Mouse (Mus musculus): ENCODE results near the gene Sec14l5.
A peak's percentile ranks its signal among the peaks of the same experiment; 100 is the strongest.

Sec14l5 gene

GRCm38 (mm10) chr16:5153299-5154026, 6.6 kb downstream of the Sec14l5 start:
- no peak for DNase-seq (ENCODE audit: low read depth, low spot score)

GRCm38 (mm10) chr16:5155014-5155413, 8.1 kb downstream of the Sec14l5 start:
- no peak for DNase-seq (ENCODE audit: low read depth, low spot score)

DNA sequence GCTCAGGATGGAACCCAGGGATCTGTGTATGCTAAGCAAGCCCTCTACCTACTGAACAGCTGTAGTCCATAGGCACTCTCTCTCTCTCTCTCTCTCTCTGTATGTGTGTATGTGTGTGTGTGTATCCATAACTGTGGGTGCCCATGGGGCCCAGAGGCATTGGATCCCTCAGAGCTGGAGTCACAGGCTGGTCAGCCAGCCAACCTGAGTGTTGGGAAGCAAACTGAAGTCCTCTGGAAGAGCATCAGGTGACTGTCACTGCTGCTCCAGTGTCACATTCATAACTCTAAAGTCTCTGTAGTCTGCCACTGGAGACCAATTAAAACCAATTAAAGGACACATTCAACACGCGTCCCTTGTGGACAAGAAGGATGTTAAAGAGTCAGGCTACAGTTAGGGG, 9.6 kb downstream of the Sec14l5 start:
- no peak for DNase-seq (ENCODE audit: low read depth, low spot score)

- DNase-seq (ENCODE audit: low read depth, low spot score): no peak
These were observed 10.2 kb downstream of the Sec14l5 start for GRCm38 (mm10) chr16:5157113-5157512.

DNA sequence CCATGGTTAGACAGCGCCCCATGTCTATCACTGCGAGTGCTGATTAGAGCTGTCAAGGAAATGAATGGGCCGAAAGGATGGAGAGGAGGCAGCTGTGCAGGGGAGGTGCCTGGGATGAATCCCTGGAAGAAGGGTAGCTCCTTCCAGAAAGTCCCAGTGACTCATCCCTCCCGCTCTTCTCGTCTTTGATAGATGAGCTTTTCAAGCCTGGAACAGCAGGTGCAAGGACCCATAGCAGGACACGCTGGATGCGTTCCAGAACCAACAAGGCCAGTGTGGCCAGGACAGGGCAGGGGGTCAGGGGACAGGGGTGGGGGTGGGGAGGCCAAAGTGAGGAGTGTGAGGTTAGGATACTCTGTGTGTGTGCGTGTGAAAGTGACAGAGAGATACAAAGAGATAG, 12.3 kb downstream of the Sec14l5 start:
- DNase-seq (ENCODE audit: low read depth, low spot score): no peak

GRCm38 (mm10) chr16:5164327-5164726, 17.4 kb downstream of the Sec14l5 start:
- no peak for DNase-seq (ENCODE audit: low read depth, low spot score)

GRCm38 (mm10) chr16:5168038-5168437, 21.1 kb downstream of the Sec14l5 start:
- DNase-seq (ENCODE audit: low read depth, low spot score): no peak

DNA sequence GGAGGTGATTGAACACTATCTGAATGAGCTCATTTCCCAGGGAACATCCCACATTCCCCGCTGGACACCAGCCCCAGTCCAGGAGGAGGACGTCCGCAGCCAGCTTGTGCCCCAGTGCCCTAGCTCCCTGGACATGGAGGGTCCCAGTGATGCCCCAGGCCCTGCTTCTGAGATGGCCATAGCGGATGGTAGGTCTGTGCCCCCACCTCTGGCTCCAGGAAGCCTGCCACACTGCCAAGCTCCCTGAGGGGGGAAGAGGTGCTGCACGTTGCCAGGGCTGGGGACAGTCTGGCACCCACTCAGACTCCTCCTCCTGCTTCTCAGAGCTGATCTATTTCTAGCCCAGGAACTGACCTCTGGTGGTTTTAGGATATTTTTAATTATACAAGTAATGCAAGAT, 21.9 kb downstream of the Sec14l5 start:
- DNase-seq (ENCODE audit: low read depth, low spot score): no peak

GRCm38 (mm10) chr16:5172636-5173035, 25.7 kb downstream of the Sec14l5 start:
- no peak for DNase-seq (ENCODE audit: low read depth, low spot score)

GRCm38 (mm10) chr16:5183310-5183975, 36.5 kb downstream of the Sec14l5 start:
- no peak for DNase-seq (ENCODE audit: low read depth, low spot score)

DNA sequence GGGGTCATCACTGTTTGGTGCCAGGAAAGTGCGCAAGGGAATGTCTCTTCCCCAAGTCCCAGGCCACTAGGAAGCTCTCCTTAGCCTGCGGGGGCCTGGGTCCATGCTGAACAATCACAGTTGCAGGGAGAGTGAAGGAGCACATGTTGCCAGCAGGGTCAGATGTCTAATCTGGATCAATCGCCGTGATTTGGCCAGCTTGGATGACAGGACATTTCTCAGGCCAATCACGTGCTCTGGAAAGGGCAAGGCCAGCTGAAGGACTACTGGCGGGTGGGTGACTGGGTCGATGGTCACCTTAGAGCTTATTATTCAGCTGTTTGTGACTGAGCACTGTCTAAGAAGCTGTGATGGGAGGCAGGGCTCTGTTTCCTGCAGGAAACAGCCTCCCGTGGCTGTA, 37.2 kb downstream of the Sec14l5 start:
- DNase-seq (ENCODE audit: low read depth, low spot score): no peak

GRCm38 (mm10) chr16:5184956-5185355, 38.0 kb downstream of the Sec14l5 start:
- DNase-seq (ENCODE audit: low read depth, low spot score): no peak

DNA sequence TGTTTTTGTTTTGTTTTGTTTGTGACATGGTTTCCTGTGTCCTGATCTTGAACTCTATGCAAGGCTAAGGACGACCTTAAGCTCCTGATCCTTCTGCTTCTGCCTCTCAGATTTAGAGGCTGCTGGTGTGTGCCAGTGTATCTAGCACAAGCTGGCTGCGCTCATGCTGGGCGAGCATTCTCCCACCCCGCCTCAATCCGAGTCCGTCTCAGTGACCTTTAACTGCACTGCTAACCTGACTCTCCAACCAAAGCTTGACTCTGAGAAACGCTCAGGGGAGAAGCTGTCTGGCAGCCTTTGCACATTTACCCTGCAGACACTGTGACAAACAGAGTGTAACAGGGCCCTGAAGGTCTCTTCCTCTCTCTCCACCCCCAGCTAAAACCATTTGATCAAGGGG, 38.8 kb downstream of the Sec14l5 start:
- DNase-seq (ENCODE audit: low read depth, low spot score): no peak

DNA sequence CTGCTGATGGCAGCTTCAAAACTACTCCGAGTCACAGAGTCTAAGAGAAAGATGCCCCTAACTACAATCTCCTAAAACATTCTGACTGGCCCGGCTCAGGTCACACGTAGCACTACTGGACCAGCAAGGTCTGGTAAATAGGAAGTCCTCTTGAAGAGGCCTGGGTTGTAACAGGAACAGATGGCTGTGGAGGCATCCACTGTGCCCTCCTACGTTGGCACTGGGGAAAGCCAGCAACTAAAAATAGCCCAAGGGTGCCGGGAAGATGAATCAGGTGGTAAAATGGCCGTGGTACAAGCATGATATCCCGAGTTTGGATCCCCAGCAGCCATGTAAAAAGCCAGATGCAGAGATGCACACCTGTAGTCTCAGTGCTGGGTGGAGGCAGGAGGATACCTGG, 39.3 kb downstream of the Sec14l5 start:
- DNase-seq (ENCODE audit: low read depth, low spot score): no peak

DNA sequence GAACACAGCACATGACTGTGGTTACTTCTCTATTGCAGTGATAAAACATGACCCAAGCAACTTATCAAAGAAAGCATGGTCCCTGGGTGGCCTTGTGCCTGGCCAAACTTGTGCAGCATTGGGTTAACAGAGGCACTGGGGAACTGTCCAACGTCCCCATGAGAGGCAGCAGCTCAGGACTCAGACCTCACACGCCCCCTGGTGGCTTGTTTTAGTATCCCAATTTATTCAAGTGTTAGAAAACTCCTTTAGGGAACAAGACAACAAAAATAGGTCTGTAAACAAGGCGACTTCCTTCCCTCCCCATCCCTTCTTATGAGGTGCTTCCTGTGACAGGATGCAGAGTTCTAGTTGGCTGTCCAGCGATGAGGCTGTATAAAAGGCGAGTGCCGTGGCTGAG, 48.2 kb downstream of the Sec14l5 start:
- peak; percentile 68 for DNase-seq (ENCODE audit: low read depth, low spot score)

DNA sequence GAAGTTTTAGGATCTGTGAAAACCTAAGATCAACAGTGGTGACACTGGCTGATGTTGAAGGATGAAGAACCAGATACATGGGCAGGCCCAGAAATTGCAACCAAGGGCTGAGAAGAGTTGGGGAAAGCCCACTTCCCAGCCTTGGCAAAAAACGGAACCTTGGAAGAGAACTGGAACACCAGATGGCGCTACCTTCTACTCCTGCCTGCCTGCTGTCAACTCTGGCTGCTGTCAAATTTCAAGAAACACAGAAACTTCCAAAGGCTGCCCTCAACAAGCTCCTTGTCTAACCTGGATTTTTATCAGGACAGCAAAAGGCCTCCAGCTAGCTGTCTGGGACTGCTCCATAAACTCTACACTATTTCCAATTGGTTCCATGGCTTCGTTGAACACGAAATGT, 55.8 kb downstream of the Sec14l5 start:
- peak; percentile 48 for DNase-seq (ENCODE audit: low read depth, low spot score)

- peak; percentile 4 for DNase-seq (ENCODE audit: low read depth, low spot score)
These were observed 56.3 kb downstream of the Sec14l5 start for GRCm38 (mm10) chr16:5203200-5203599.

- peak; percentile 95 for DNase-seq (ENCODE audit: low read depth, low spot score)
These were observed 56.9 kb downstream of the Sec14l5 start, which contains the start of gene Nagpa for GRCm38 (mm10) chr16:5203668-5204433. Nagpa (minus strand) TSS chr16:5204012.

- no peak for DNase-seq (ENCODE audit: low read depth, low spot score)
These were observed 58.6 kb downstream of the Sec14l5 start for GRCm38 (mm10) chr16:5205431-5205970.

GRCm38 (mm10) chr16:5206051-5206450, 59.1 kb downstream of the Sec14l5 start:
- no peak for DNase-seq (ENCODE audit: low read depth, low spot score)

DNA sequence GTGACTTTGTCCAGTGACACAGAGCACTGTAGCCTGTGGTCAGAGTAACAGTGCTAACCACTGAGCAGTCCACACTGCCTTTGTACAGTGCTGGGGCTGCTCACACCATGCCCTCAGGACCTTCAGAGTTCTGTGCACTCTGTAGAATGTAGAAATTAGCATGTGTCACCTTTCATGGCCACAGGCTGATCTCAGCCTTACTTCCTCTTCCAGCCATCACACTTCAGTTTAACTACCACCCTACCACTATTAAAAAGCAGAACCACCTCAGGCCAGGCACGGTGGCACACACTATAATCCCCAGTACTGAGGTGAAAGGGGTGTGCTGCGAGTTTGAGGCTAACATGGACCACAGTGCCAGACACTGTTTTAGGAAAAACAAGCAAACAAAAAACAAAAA, 63.5 kb downstream of the Sec14l5 start:
- DNase-seq (ENCODE audit: low read depth, low spot score): no peak

GRCm38 (mm10) chr16:5212150-5212549, 65.2 kb downstream of the Sec14l5 start:
- no peak for DNase-seq (ENCODE audit: low read depth, low spot score)
